ENCODE assay signal across 23 mouse cellular contexts in genomic region chr16:4818349-4818748, GRCm38 (mm10). TPM values are rescaled to one million over a fixed set of nuclear protein-coding genes. Genes with fewer than 3 reads are reported as not detected.
"Had no signal": no experiment of that assay in that cellular context is flagged by ENCODE, and none has a peak within 500 bp of the region (broad histone marks: within the 10 kb centered on the region; RNA-seq: fewer than 3 reads in every experiment).

No protein-coding gene starts in this region.

- H3K27ac ChIP-seq: heart, embryonic 10.5 days; heart, embryonic 13.5 days; heart, embryonic 15.5 days; hindbrain, embryonic 13.5 days; hindbrain, embryonic 15.5 days; hindbrain, postnatal 0 days; layer of hippocampus, adult 2 months; left cerebral cortex, adult 2 months; limb, embryonic 10.5 days; limb, embryonic 12.5 days; liver, embryonic 13.5 days; liver, embryonic 15.5 days had no signal

- H3K36me3 ChIP-seq: heart, embryonic 13.5 days; heart, embryonic 15.5 days; hindbrain, embryonic 13.5 days; hindbrain, embryonic 15.5 days; limb, embryonic 10.5 days; limb, embryonic 12.5 days; liver, embryonic 13.5 days; liver, embryonic 15.5 days had no signal

- H3K9me3 ChIP-seq: hindbrain, embryonic 13.5 days; hindbrain, embryonic 15.5 days; limb, embryonic 10.5 days had no signal

- DNase-seq: gastrocnemius, postnatal 14 days; gastrocnemius, postnatal 36 days; heart, adult 18-20 months; heart, postnatal 14 days; heart, postnatal 36 days; kidney, adult 11 months; kidney, adult 2 months; kidney, postnatal 10 days; kidney, postnatal 25 days; kidney, postnatal 4 days; liver; liver, embryonic 13.5 days had no signal

- H3K9ac ChIP-seq: heart, embryonic 13.5 days; heart, embryonic 15.5 days; hindbrain, embryonic 13.5 days; hindbrain, embryonic 15.5 days; limb, embryonic 12.5 days; liver, embryonic 13.5 days; liver, embryonic 15.5 days had no signal

- H3K27me3 ChIP-seq: heart, embryonic 13.5 days; heart, embryonic 15.5 days; hindbrain, embryonic 13.5 days; hindbrain, embryonic 15.5 days; limb, embryonic 12.5 days; liver, embryonic 13.5 days; liver, embryonic 15.5 days had no signal

- H3K4me1 ChIP-seq: heart, embryonic 10.5 days; heart, embryonic 13.5 days; heart, embryonic 15.5 days; hindbrain, embryonic 13.5 days; hindbrain, embryonic 15.5 days; limb, embryonic 10.5 days; limb, embryonic 12.5 days; liver, embryonic 13.5 days; liver, embryonic 15.5 days had no signal

- H3K4me3 ChIP-seq: heart, embryonic 10.5 days; heart, embryonic 13.5 days; heart, embryonic 15.5 days; hindbrain, embryonic 13.5 days; hindbrain, embryonic 15.5 days; layer of hippocampus, adult 2 months; left cerebral cortex, adult 2 months; limb, embryonic 10.5 days; limb, embryonic 12.5 days; liver, embryonic 13.5 days; liver, embryonic 15.5 days had no signal

RNA-seq across cellular contexts. Expression of gene 4930562C15Rik, which starts 16.9 kb away (rescaled TPM):
- polyA plus RNA-seq: kidney, adult 2 months; liver, embryonic 13.5 days had no signal
